Mouse (Mus musculus) kidney, postnatal 0 days (tissue): ENCODE results near the gene Tigar. TPM values are rescaled to one million over a fixed set of nuclear protein-coding genes. Genes with fewer than 3 reads are reported as not detected.

Source experiments
- ATAC-seq: fragments of 200-750 bp; cut with Nextera tagmentation; replicated peaks from 2 replicates; pipeline ENCODE4 v1.8.0; 2017; ENCODE audit warnings: low read depth, moderate number of reproducible peaks, moderate TSS enrichment, moderate library complexity; ENCODE audit not compliant: low FRiP score
- DNase-seq: peaks from one replicate; pipeline ENCODE4 v3.0.0-alpha.2; 2016; ENCODE audit warnings: low spot score
- H3K27ac ChIP-seq: fragments of 300-500 bp; sonication (generic); 2 replicates; pipeline ENCODE4 v1.5.1; 2014; ENCODE audit warnings: mild to moderate bottlenecking
- H3K27me3 ChIP-seq: fragments of 300-500 bp; sonication (generic); 2 replicates; pipeline ENCODE4 v1.6.1; 2014; ENCODE audit warnings: low read length, mixed read lengths; ENCODE audit not compliant: insufficient read depth
- H3K36me3 ChIP-seq: fragments of 300-500 bp; sonication (generic); 2 replicates; pipeline ENCODE4 v1.6.1; 2014; ENCODE audit warnings: low read length, mixed read lengths; ENCODE audit not compliant: insufficient read depth
- H3K4me1 ChIP-seq: fragments of 300-500 bp; sonication (generic); replicated peaks from 2 replicates; pipeline ENCODE4 v1.6.1; 2014; ENCODE audit warnings: antibody characterized with exemption, low read length, mixed read lengths; ENCODE audit not compliant: insufficient read depth
- H3K4me2 ChIP-seq: fragments of 300-500 bp; sonication (generic); 2 replicates; pipeline ENCODE4 v1.6.1; 2014; ENCODE audit warnings: mild to moderate bottlenecking, low read length, moderate library complexity, mixed read lengths
- H3K4me3 ChIP-seq: fragments of 300-500 bp; sonication (generic); replicated peaks from 2 replicates; pipeline ENCODE4 v1.5.1; 2014; ENCODE audit warnings: low read depth, low read length
- H3K9ac ChIP-seq: fragments of 300-500 bp; sonication (generic); 2 replicates; pipeline ENCODE4 v1.6.1; 2014; ENCODE audit warnings: low read depth, low read length
- H3K9me3 ChIP-seq: fragments of 300-500 bp; sonication (generic); replicated peaks from 2 replicates; pipeline ENCODE4 v1.6.1; 2016; ENCODE audit warnings: low read length, inconsistent platforms, mixed read lengths
- CTCF ChIP-seq: IDR thresholded peaks from 2 replicates; pipeline ENCODE4 v1.5.1; 2016; ENCODE audit warnings: antibody characterized with exemption, low read depth, mild to moderate bottlenecking, moderate library complexity
- whole genome bisulfite sequencing: fragments of 180-500 bp; shearing (Covaris S2); extraction: QIAGEN DNeasy Blood & Tissue Kit; methylation state at CpG from one replicate; pipeline ENCODE4 v1.1.7; 2014; 5-methylcytosine and 5-hydroxymethylcytosine counted together
- polyA plus RNA-seq: library from polyadenylated mRNA; unstranded; fragments of >200 nt; fragmentation: Nextera tagmentation; extraction: Ambion mirVana; gene quantifications from 2 replicates; pipeline ENCODE4 v1.2.1, GENCODE M21; 2015

The Tigar gene
- polyA plus RNA-seq, 1 experiment from 2014 or later: 2.6 TPM

DNA sequence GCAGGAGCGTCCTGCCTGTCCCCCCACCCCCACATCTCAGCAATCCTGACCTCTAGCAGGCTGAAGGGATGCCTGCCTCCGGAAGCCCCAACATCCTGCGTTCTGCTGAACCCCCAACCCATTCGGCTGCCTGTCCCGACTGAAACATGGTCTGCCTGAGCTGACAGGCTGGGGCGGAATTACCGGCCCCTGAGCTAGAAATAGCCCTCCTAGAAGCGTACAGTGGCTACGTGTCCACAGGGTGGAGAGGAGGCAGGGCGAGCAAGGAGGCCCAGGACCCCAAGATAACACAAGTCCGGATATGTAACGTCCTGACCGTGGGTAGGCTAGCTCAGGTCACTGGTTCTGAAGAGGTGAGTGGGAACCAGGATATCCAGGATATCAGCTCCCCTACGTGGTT lies 44.5 kb downstream of the Tigar start:
- Histone ChIP-seq H3K27me3 (no peaks in the 10 kb centered on the region), H3K9me3 (no peaks in the 10 kb centered on the region), H3K36me3 (no peaks in the 10 kb centered on the region), H3K27ac (no peak overlapping the region), H3K4me1 (no peaks in the 10 kb centered on the region), H3K4me3 (no peak overlapping the region), H3K4me2 (peak overlapping the region; percentile 31), H3K9ac (no peak overlapping the region)
- DNase-seq: peak; percentile 14
- ATAC-seq: no peak
- no peak for TF ChIP-seq CTCF
- 2% methylated on average over 14 of the region's 14 CpGs for WGBS

DNA sequence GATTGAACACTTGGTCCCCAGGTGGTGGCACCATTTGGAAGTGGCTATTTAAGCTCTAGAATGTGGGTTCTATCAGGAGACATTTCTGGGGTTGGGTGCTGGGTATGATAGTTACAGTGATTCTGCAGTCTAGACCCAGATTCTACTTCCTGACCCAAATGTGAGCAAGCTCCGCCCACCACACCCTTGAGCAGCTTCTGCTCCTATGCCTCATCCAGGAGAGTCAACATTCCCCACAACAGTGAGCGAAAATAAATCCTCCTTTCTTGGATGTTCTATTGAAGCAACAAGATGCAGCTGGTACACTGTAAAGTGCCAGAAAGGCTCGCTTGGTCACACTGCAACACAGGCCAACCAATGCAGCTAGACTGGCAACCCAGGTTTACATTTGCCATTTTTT lies 45.4 kb downstream of the Tigar start:
- Histone ChIP-seq H3K4me3 (no peak overlapping the region), H3K27ac (no peak overlapping the region), H3K4me1 (no peaks in the 10 kb centered on the region), H3K9ac (no peak overlapping the region), H3K9me3 (no peaks in the 10 kb centered on the region), H3K4me2 (no peak overlapping the region), H3K27me3 (no peaks in the 10 kb centered on the region), H3K36me3 (no peaks in the 10 kb centered on the region)
- TF ChIP-seq CTCF: no peak
- 89% methylated on average over 3 of the region's 3 CpGs for WGBS
- no peak for DNase-seq
- ATAC-seq: no peak

DNA sequence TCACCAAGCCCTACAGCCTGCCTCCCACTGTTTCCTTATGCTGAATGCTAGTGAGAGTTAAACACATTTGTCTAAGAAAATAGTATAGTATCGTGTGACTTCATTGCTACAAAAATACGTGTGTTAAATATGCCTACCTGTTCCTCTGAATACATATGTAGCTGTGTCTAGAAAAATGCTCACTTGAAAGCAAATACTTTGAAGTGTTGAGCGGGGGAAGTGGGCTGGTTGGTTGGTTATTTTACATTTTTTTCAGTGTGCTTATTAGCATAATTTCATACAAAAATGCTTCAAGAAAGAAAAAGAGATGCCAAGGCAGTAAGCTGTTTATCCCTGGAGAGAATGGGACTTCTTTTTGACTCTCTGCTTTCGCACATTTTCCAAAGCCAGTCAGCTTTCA lies 49.4 kb downstream of the Tigar start:
- Histone ChIP-seq H3K9me3 (no peaks in the 10 kb centered on the region), H3K36me3 (no peaks in the 10 kb centered on the region), H3K4me2 (no peak overlapping the region), H3K27me3 (no peaks in the 10 kb centered on the region), H3K9ac (no peak overlapping the region), H3K27ac (no peak overlapping the region), H3K4me3 (no peak overlapping the region), H3K4me1 (no peaks in the 10 kb centered on the region)
- ATAC-seq: no peak
- no peak for DNase-seq
- TF ChIP-seq CTCF: no peak
- WGBS: 75% methylated on average over 4 of the region's 4 CpGs

DNA sequence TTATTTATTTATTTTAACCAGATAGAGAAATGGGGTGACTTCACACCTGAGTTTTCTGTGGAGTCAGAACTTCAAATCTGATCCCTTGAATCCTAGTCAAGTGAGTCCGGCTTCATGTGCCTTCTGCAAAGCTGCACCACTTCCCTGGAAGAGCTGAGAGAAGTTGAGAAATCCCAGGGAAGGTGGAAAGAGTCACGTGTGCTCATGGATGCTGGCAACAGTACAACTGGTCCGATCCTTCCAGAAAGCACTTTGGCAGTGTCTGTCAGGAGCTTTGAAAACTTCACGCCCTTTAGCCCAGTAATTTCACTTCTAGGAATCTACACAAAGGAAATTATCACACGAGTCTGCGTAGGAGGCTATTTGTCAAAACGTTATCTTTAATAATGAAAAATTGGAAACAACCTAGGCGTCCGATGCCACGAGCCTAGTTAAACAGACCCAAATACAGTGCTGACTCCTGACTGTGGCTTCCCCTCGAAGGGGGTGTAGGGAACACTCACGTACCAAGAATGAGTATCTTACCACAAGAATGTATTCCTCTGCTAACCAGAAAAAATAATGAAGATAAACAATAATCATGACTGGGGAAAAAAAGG lies 52.3 kb downstream of the Tigar start:
- H3K27ac ChIP-seq: no peak overlapping the region
- WGBS: 72% methylated on average over 12 of the region's 12 CpGs

DNA sequence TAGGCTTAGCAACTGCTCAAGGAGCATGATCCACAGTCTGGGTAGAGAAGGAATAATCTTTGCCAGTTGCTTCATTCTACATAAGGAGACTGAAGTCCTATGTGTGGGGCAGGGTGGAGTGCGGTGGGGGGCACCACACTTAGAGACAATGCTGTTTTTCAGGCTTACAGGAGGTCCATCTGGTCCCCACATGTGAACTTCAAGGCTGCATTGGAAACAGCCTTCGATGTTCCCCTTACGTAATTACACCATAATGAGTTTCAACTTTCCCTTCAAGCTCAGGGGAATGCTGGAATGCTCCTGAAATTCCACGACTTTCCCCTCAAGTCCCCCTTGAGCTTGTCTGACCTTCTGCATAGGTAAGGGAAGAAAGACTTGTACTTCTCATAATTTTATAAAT lies 58.5 kb downstream of the Tigar start:
- Histone ChIP-seq H3K27ac (no peak overlapping the region), H3K9ac (no peak overlapping the region), H3K27me3 (no peaks in the 10 kb centered on the region), H3K4me1 (no peaks in the 10 kb centered on the region), H3K4me3 (no peak overlapping the region), H3K9me3 (no peaks in the 10 kb centered on the region), H3K4me2 (no peak overlapping the region), H3K36me3 (no peaks in the 10 kb centered on the region)
- DNase-seq (no peak), ATAC-seq (no peak)
- 70% methylated on average over 4 of the region's 4 CpGs for WGBS
- no peak for TF ChIP-seq CTCF

More for the DNA sequence above, 52.3 kb downstream of the Tigar start:
- no peak for DNase-seq
- Histone ChIP-seq H3K36me3 (no peaks in the 10 kb centered on the region), H3K27me3 (no peaks in the 10 kb centered on the region), H3K4me3 (no peak overlapping the region), H3K9ac (no peak overlapping the region), H3K4me2 (no peak overlapping the region), H3K4me1 (no peaks in the 10 kb centered on the region), H3K9me3 (no peaks in the 10 kb centered on the region)
- no peak for TF ChIP-seq CTCF
- no peak for ATAC-seq

DNA sequence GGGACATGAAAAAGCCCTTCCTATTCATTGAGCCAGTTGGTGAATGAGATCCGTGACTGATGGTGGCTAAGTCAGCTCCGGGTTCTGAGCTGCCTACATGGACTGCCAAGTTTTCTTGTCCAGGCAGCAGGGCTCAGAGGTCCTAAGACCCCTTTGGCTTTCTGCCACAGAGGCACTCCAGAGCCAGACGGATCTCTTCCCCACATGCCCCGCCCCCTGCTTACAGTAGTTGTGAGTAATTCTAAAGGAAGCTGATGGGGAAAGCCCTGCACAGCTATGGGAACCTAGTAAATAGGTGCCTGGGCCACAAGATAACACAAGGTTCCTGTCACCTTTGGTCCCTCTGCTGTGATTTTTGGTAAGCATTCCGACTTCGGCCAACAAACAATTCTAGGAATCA lies 64.4 kb downstream of the Tigar start:
- ATAC-seq: no peak
- TF ChIP-seq CTCF: no peak
- Histone ChIP-seq H3K4me2 (no peak overlapping the region), H3K27ac (no peak overlapping the region), H3K9me3 (no peaks in the 10 kb centered on the region), H3K36me3 (no peaks in the 10 kb centered on the region), H3K4me1 (no peaks in the 10 kb centered on the region), H3K27me3 (no peaks in the 10 kb centered on the region), H3K4me3 (no peak overlapping the region), H3K9ac (no peak overlapping the region)
- WGBS: 45% methylated on average over 6 of the region's 6 CpGs
- DNase-seq: peak; percentile 28

Other genes with a start within 250 kb of the Tigar start
- not detected in 2 replicates for gene Dyrk4, start 187.7 kb downstream of the Tigar start, polyA plus RNA-seq
- gene Rad51ap1, start 170.0 kb downstream of the Tigar start, polyA plus RNA-seq: 26.4 and 34.9 TPM in 2 replicates
- gene D6Wsu163e, start 169.6 kb downstream of the Tigar start, polyA plus RNA-seq: 17.8 and 18.7 TPM in 2 replicates
- gene Fgf6, start 94.0 kb downstream of the Tigar start, polyA plus RNA-seq: not detected in 2 replicates
- not detected in 2 replicates for gene Fgf23, start 36.7 kb downstream of the Tigar start, polyA plus RNA-seq
- gene Ccnd2, start 42.6 kb upstream of the Tigar start, polyA plus RNA-seq: 364 and 419 TPM in 2 replicates